In genomic region chr2:65538436-65538835, GRCm38 (mm10) we compare ENCODE assay signal across 24 mouse cellular contexts. TPM values are rescaled to one million over a fixed set of nuclear protein-coding genes. Genes with fewer than 3 reads are reported as not detected.
DNase-seq lines count a peak whose midpoint lies in the region; ATAC-seq lines count a peak whose summit lies in the region.
"Had no signal": no experiment of that assay in that cellular context is flagged by ENCODE, and none has a peak within 500 bp of the region (broad histone marks: within the 10 kb centered on the region; RNA-seq: fewer than 3 reads in every experiment).

No protein-coding gene starts in this region.

- H3K36me3 ChIP-seq in heart, embryonic 15.5 days: no peaks in the 10 kb centered on the region
- H3K36me3 ChIP-seq: forebrain, embryonic 10.5 days; hindbrain, embryonic 10.5 days had no signal

- 53% methylated on average over 5 of the region's 5 CpGs for WGBS in heart, embryonic 15.5 days

- H3K4me3 ChIP-seq in heart, embryonic 15.5 days: no peak overlapping the region
- H3K4me3 ChIP-seq: forebrain, embryonic 10.5 days; forebrain, embryonic 13.5 days; heart, adult 2 months; hindbrain, embryonic 10.5 days; hindbrain, embryonic 13.5 days had no signal

- intact Hi-C loops in heart, postnatal 25 days (cut with DNase I): no loop called here

- no peak for DNase-seq in frontal cortex, postnatal 25 days (ENCODE audit: low spot score in 2 of 2)
- no peak for DNase-seq in heart, postnatal 25 days (ENCODE audit: low spot score)
- DNase-seq in layer of hippocampus, adult 9-11 months: peak; percentile 23
- DNase-seq in layer of hippocampus, adult 11-12 months (ENCODE audit: low spot score): no peak
- DNase-seq in right cerebral cortex, adult 18-20 months: peak; percentile 13
- no peak for DNase-seq in right cerebral cortex, postnatal 10 days (ENCODE audit: low spot score in 2 of 2)
- DNase-seq: adrenal gland, adult 8-10 months; adrenal gland, postnatal 25 days; cerebellum, adult 18-20 months; cerebellum, adult 9-10 months; cerebellum, postnatal 14 days; gastrocnemius, postnatal 25 days; heart, adult 2 months; heart, postnatal 36 days had no signal

- H3K4me1 ChIP-seq in heart, embryonic 15.5 days (replicated peaks): peaks cover 5% of the 10 kb centered on the region
- H3K4me1 ChIP-seq: forebrain, embryonic 10.5 days had no signal

- no peaks in the 10 kb centered on the region for H3K9me3 ChIP-seq in heart, embryonic 15.5 days (replicated peaks)
- H3K9me3 ChIP-seq: forebrain, embryonic 10.5 days; forebrain, embryonic 13.5 days; hindbrain, embryonic 10.5 days; hindbrain, embryonic 13.5 days had no signal

- no peak overlapping the region for H3K27ac ChIP-seq in heart, embryonic 15.5 days
- H3K27ac ChIP-seq: forebrain, embryonic 10.5 days; forebrain, embryonic 13.5 days; heart, adult 2 months; hindbrain, embryonic 10.5 days; hindbrain, embryonic 13.5 days had no signal

- no peaks in the 10 kb centered on the region for H3K27me3 ChIP-seq in heart, embryonic 15.5 days
- H3K27me3 ChIP-seq: forebrain, embryonic 13.5 days; hindbrain, embryonic 13.5 days had no signal

- 0 out of 2 replicates have a peak, but pooled peaks have one; percentile 27 for ATAC-seq in frontal cortex, adult (ENCODE audit: low TSS enrichment)
- no peak for ATAC-seq in heart, embryonic 15.5 days (replicated peaks; ENCODE audit: insufficient number of reproducible peaks, insufficient read depth, low FRiP score, low read depth)
- ATAC-seq: activated CD4-positive, CD25-positive, alpha-beta regulatory T cell, adult 4 months; forebrain, embryonic 13.5 days; forebrain, embryonic 16.5 days; hindbrain, embryonic 16.5 days had no signal

- no peak overlapping the region for H3K9ac ChIP-seq in heart, embryonic 15.5 days
- H3K9ac ChIP-seq: forebrain, embryonic 13.5 days; hindbrain, embryonic 13.5 days had no signal

- H3K4me2 ChIP-seq in heart, embryonic 15.5 days: 0 out of 2 replicates have a peak overlapping the region, but pooled peaks have one; percentile 2
- H3K4me2 ChIP-seq: forebrain, embryonic 13.5 days; heart, embryonic 11.5 days; hindbrain, embryonic 13.5 days had no signal

RNA-seq across cellular contexts. Expression of gene Scn3a, which starts 29.0 kb away (rescaled TPM):
- 0.49 and 1.5 TPM in 2 replicates for polyA plus RNA-seq in heart, embryonic 15.5 days (2015; fragmentation: Nextera tagmentation; extraction: Ambion mirVana)
- 1 to 10 TPM in 1 of 2 experiments, under 1 TPM in 1; 0.75 to 2.1 TPM for total RNA-seq in heart, postnatal 25 days (2021)

Comparison
In these comparisons a context has a peak if more than half of its experiments do, and no peak if none do; other contexts are left out.
1. DNase-seq: peak in layer of hippocampus, adult 9-11 months (single experiment) and right cerebral cortex, adult 18-20 months (single experiment); none in frontal cortex, postnatal 25 days (0 of 2), heart, postnatal 25 days (single experiment), layer of hippocampus, adult 11-12 months (single experiment) and right cerebral cortex, postnatal 10 days (0 of 2).